Mouse (Mus musculus) CH12.LX (cell line): ENCODE data around the gene Hcrt. TPM values are rescaled to one million over a fixed set of nuclear protein-coding genes. Genes with fewer than 3 reads are reported as not detected.

Experiments
- DNase-seq: peaks from one replicate; pipeline ENCODE4 v3.0.0-alpha.2; 2013; ENCODE audit errors: extremely low read depth
- H3K27ac ChIP-seq: 2 replicates; pipeline ENCODE4 v1.5.1; 2012; ENCODE audit warnings: low read depth, mild to moderate bottlenecking, control low read depth, moderate library complexity; ENCODE audit not compliant: insufficient read depth
- H3K27me3 ChIP-seq: replicated peaks from 2 replicates; pipeline ENCODE3; 2012; ENCODE audit warnings: inconsistent platforms
- H3K36me3 ChIP-seq, 2 experiments: replicated peaks in 1 of 2; 2 replicates each; pipeline versions ENCODE3 to v1.6.1; 2012; ENCODE audit warnings: inconsistent platforms in 1 of 2, low read length in 1 of 2, mild to moderate bottlenecking in 1 of 2, mixed read lengths in 1 of 2, moderate library complexity in 1 of 2; ENCODE audit not compliant: control insufficient read depth in 1 of 2, insufficient read depth in 1 of 2
- H3K4me1 ChIP-seq, 2 experiments: 2 replicates each; pipeline ENCODE4 v1.6.1; 2012; ENCODE audit warnings: inconsistent platforms in 1 of 2, moderate library complexity in 1 of 2; ENCODE audit not compliant: insufficient read depth in 2 of 2, control insufficient read depth in 1 of 2
- H3K4me2 ChIP-seq: 2 replicates; pipeline ENCODE4 v1.6.1; 2012; ENCODE audit warnings: low read depth, mild to moderate bottlenecking, control low read depth; ENCODE audit not compliant: poor library complexity, insufficient read depth, severe bottlenecking
- H3K4me3 ChIP-seq, 3 experiments: fragments of 150-350 bp in 1 of 3; sonication (generic) in 1 of 3; replicated peaks in 1 of 3; 2 replicates each; pipeline versions ENCODE3 to v1.5.1; 2011 to 2012; ENCODE audit warnings: low read depth in 2 of 3, low read length in 2 of 3, mild to moderate bottlenecking in 2 of 3, moderate library complexity in 2 of 3, control low read depth in 1 of 3, improper control_type of control experiment in 1 of 3, inconsistent platforms in 1 of 3, mixed read lengths in 1 of 3; ENCODE audit not compliant: poor library complexity in 1 of 3
- H3K79me2 ChIP-seq: replicated peaks from 2 replicates; pipeline ENCODE4 v1.6.1; 2012; ENCODE audit warnings: mild to moderate bottlenecking, moderate library complexity; ENCODE audit not compliant: control insufficient read depth, poor library complexity, insufficient read depth, severe bottlenecking; ENCODE audit errors: extremely low read depth
- H3K9ac ChIP-seq: 2 replicates; pipeline ENCODE4 v1.6.1; 2012; ENCODE audit warnings: low read depth, mild to moderate bottlenecking, control low read depth, moderate library complexity; ENCODE audit not compliant: insufficient read depth
- H3K9me3 ChIP-seq: replicated peaks from 2 replicates; pipeline ENCODE3; 2012; ENCODE audit warnings: low read length, inconsistent platforms, mixed read lengths
- BHLHE40 ChIP-seq: IDR thresholded peaks from 2 replicates; pipeline ENCODE4 v1.6.1; 2011; ENCODE audit warnings: mild to moderate bottlenecking, low read depth, low read length, improper control_type of control experiment
- CHD1 ChIP-seq: IDR thresholded peaks from 2 replicates; pipeline ENCODE4 v1.6.1; 2012; ENCODE audit warnings: low read depth, low read length, improper control_type of control experiment, inconsistent platforms
- CHD2 ChIP-seq: IDR thresholded peaks from 2 replicates; pipeline ENCODE4 v1.6.1; 2011; ENCODE audit warnings: low read length, improper control_type of control experiment
- E2F4 ChIP-seq: IDR thresholded peaks from 2 replicates; pipeline ENCODE4 v1.6.1; 2011; ENCODE audit warnings: low read depth, low read length, improper control_type of control experiment; ENCODE audit not compliant: insufficient replicate concordance
- ETS1 ChIP-seq: conservative IDR thresholded peaks from 2 replicates; pipeline ENCODE4 v1.6.1; 2012; ENCODE audit warnings: low read depth, mild to moderate bottlenecking, inconsistent platforms, low read length, improper control_type of control experiment, moderate library complexity
- GABPA ChIP-seq: IDR thresholded peaks from 2 replicates; pipeline ENCODE4 v1.6.1; 2012; ENCODE audit warnings: low read depth, low read length, improper control_type of control experiment, inconsistent platforms; ENCODE audit not compliant: insufficient replicate concordance
- JUND ChIP-seq: conservative IDR thresholded peaks from 2 replicates; pipeline ENCODE4 v1.6.1; 2011; ENCODE audit warnings: low read depth, low read length, improper control_type of control experiment
- MEF2A ChIP-seq: IDR thresholded peaks from 2 replicates; pipeline ENCODE4 v1.6.1; 2014; ENCODE audit warnings: low read depth, mild to moderate bottlenecking, inconsistent platforms, low read length, improper control_type of control experiment, borderline replicate concordance
- MXI1 ChIP-seq: IDR thresholded peaks from 2 replicates; pipeline ENCODE4 v1.6.1; 2011; ENCODE audit warnings: mild to moderate bottlenecking, low read depth, low read length, improper control_type of control experiment
- MYC ChIP-seq: IDR thresholded peaks from 2 replicates; pipeline ENCODE4 v1.6.1; 2011; ENCODE audit warnings: low read depth, mild to moderate bottlenecking, improper control_type of control experiment, low read length
- NRF1 ChIP-seq: IDR thresholded peaks from 2 replicates; pipeline ENCODE4 v1.6.1; 2014; ENCODE audit warnings: low read depth, mild to moderate bottlenecking, inconsistent platforms, low read length, improper control_type of control experiment, moderate library complexity
- POLR2A ChIP-seq: IDR thresholded peaks from 2 replicates; pipeline ENCODE4 v1.6.1; 2011; ENCODE audit warnings: low read depth, mild to moderate bottlenecking, improper control_type of control experiment, low read length
- POLR2AphosphoS2 ChIP-seq: IDR thresholded peaks from 2 replicates; pipeline ENCODE4 v1.6.1; 2011; ENCODE audit warnings: low read depth, low read length, improper control_type of control experiment
- RAD21 ChIP-seq: IDR thresholded peaks from 2 replicates; pipeline ENCODE4 v1.6.1; 2011; ENCODE audit warnings: low read depth, mild to moderate bottlenecking, low read length, improper control_type of control experiment, moderate library complexity
- SMC3 ChIP-seq: IDR thresholded peaks from 2 replicates; pipeline ENCODE4 v1.6.1; 2011; ENCODE audit warnings: low read depth, low read length, improper control_type of control experiment
- UBTF ChIP-seq: IDR thresholded peaks from 2 replicates; pipeline ENCODE4 v1.6.1; 2012; ENCODE audit warnings: low read depth, mild to moderate bottlenecking, inconsistent platforms, low read length, improper control_type of control experiment, moderate library complexity
- ZKSCAN1 ChIP-seq: IDR thresholded peaks from 2 replicates; pipeline ENCODE4 v1.6.1; 2012; ENCODE audit warnings: low read depth, inconsistent platforms, low read length, improper control_type of control experiment, borderline replicate concordance
- ZMIZ1 ChIP-seq: IDR thresholded peaks from 2 replicates; pipeline ENCODE4 v1.6.1; 2012; ENCODE audit warnings: low read depth, mild to moderate bottlenecking, inconsistent platforms, low read length, improper control_type of control experiment
- ZNF384 ChIP-seq: IDR thresholded peaks from 2 replicates; pipeline ENCODE4 v1.6.1; 2012; ENCODE audit warnings: low read depth, low read length, improper control_type of control experiment, inconsistent platforms
- dilution Hi-C: fragments of 300-500 bp; cut with MboI; formaldehyde crosslinking; loops from 2 replicates; pipeline ENCODE4 v1.14.3; 2020; ENCODE audit warnings: low sequenced_read_pairs; ENCODE audit not compliant: extremely low pct_unique_long_range_greater_than_20kb, extremely low pct_ligation_motif_present
- in situ Hi-C: fragments of 300-500 bp; cut with MboI; formaldehyde crosslinking; loops from 3 replicates; pipeline ENCODE4 v1.14.3; 2019; ENCODE audit warnings: low sequenced_read_pairs, low pct_ligation_motif_present, low pct_unique_long_range_greater_than_20kb, mixed read lengths
- polyA plus RNA-seq: library from polyadenylated mRNA; unstranded; fragments of >175 nt; gene quantifications from 2 replicates; pipeline ENCODE4 v1.2.1, GENCODE M21; 2012; ENCODE audit warnings: low read depth; ENCODE audit not compliant: insufficient read length
- total RNA-seq, 2 experiments: library from RNA; depleted of rRNA; stranded (reverse); fragments of 300-350 nt in 1 of 2; fragments of >200 nt in 1 of 2; gene quantifications; 2 replicates each; pipeline ENCODE4 v1.2.3; 2012 to 2014

Hcrt gene
- total and polyA plus RNA-seq, 3 experiments = not detected

GRCm38 (mm10) chr11:100754021-100754692 is 8.6 kb downstream of the Hcrt start:
- H3K79me2 ChIP-seq = no peaks in the 10 kb centered on the region
- H3K36me3 ChIP-seq = peaks cover 32 to 71% of the 10 kb centered on the region in 2 experiments
- TF ChIP-seq POLR2AphosphoS2 (no peak), ZKSCAN1 (no peak), GABPA (no peak), MEF2A (no peak), MXI1 (no peak), POLR2A (no peak), RAD21 (no peak), E2F4 (no peak), ZNF384 (no peak), NRF1 (no peak), ZMIZ1 (no peak), BHLHE40 (no peak), JUND (no peak), CHD2 (no peak), MYC (no peak), SMC3 (no peak), CHD1 (no peak), UBTF (no peak), ETS1 (no peak)
- TF ChIP-seq, all 38 proteins: peak for 0
- Histone ChIP-seq H3K27me3 (no peaks in the 10 kb centered on the region), H3K4me3 (no peak overlapping the region), H3K9ac (no peak overlapping the region), H3K4me2 (no peak overlapping the region), H3K27ac (no peak overlapping the region), H3K9me3 (peaks cover 3% of the 10 kb centered on the region), H3K4me1 (peaks cover 19 to 31% of the 10 kb centered on the region in 2 experiments)
- DNase-seq = no peak
- in situ Hi-C loops (no loop called here), dilution Hi-C loops (no loop called here)

- H3K4me3 ChIP-seq = no peak overlapping the region
- no peaks in the 10 kb centered on the region for H3K27me3 ChIP-seq
- H3K9ac ChIP-seq = no peak overlapping the region
- H3K4me1 ChIP-seq = peaks cover 6 to 13% of the 10 kb centered on the region in 2 experiments
- no peak for TF ChIP-seq ZKSCAN1
- dilution Hi-C loops (no loop called here), in situ Hi-C loops (no loop called here)
- no peak overlapping the region for H3K4me2 ChIP-seq
- DNase-seq = no peak
- peaks cover 32 to 87% of the 10 kb centered on the region in 2 experiments for H3K36me3 ChIP-seq
- peaks cover 3% of the 10 kb centered on the region for H3K9me3 ChIP-seq
- H3K27ac ChIP-seq = no peak overlapping the region
- H3K79me2 ChIP-seq = no peaks in the 10 kb centered on the region
Observed at GRCm38 (mm10) chr11:100752294-100752693, 10.4 kb downstream of the Hcrt start.
